Mouse (Mus musculus) midbrain, postnatal 0 days (tissue): ENCODE measurements at regions not wholly inside any gene's neighbourhood (a gene's known extent, or its start where the extent isn't known, plus 50 kb on each side); places are given as distances from the start of the nearest gene placed in this dataset.

Experiments
- ATAC-seq: fragments of 200-750 bp; cut with Nextera tagmentation; 2 replicates; pipeline ENCODE4 v1.8.0; 2017; ENCODE audit warnings: moderate number of reproducible peaks, mild to moderate bottlenecking, moderate TSS enrichment, moderate library complexity; ENCODE audit not compliant: low FRiP score
- DNase-seq: peaks from one replicate; pipeline ENCODE4 v3.0.0-alpha.2; 2015; ENCODE audit warnings: low spot score
- H3K27ac ChIP-seq: fragments of 300-500 bp; sonication (generic); 2 replicates; pipeline ENCODE4 v1.5.1; 2014; ENCODE audit warnings: low read depth, mild to moderate bottlenecking, low read length, mixed read lengths
- H3K27me3 ChIP-seq: fragments of 300-500 bp; sonication (generic); 2 replicates; pipeline ENCODE4 v1.6.1; 2014; ENCODE audit warnings: low read length, control low read depth, mixed read lengths; ENCODE audit not compliant: insufficient read depth
- H3K36me3 ChIP-seq: fragments of 300-500 bp; sonication (generic); 2 replicates; pipeline ENCODE4 v1.6.1; 2014; ENCODE audit warnings: low read length, control low read depth, mixed read lengths; ENCODE audit not compliant: insufficient read depth
- H3K4me1 ChIP-seq: fragments of 300-500 bp; sonication (generic); 2 replicates; pipeline ENCODE4 v1.6.1; 2014; ENCODE audit warnings: mild to moderate bottlenecking, control low read depth, antibody characterized with exemption, low read length, mixed read lengths; ENCODE audit not compliant: insufficient read depth
- H3K4me2 ChIP-seq: fragments of 300-500 bp; sonication (generic); 2 replicates; pipeline ENCODE4 v1.6.1; 2014; ENCODE audit warnings: low read depth, mild to moderate bottlenecking, low read length, mixed read lengths; ENCODE audit not compliant: poor library complexity, severe bottlenecking
- H3K4me3 ChIP-seq: fragments of 300-500 bp; sonication (generic); 2 replicates; pipeline ENCODE4 v1.5.1; 2014; ENCODE audit warnings: low read depth, mild to moderate bottlenecking, low read length, moderate library complexity
- H3K9ac ChIP-seq: fragments of 300-500 bp; sonication (generic); replicated peaks from 2 replicates; pipeline ENCODE4 v1.6.1; 2014; ENCODE audit warnings: mild to moderate bottlenecking, low read length, moderate library complexity, mixed read lengths; ENCODE audit not compliant: poor library complexity, severe bottlenecking
- H3K9me3 ChIP-seq: fragments of 300-500 bp; sonication (generic); 2 replicates; pipeline ENCODE4 v1.6.1; 2016; ENCODE audit warnings: low read length, control low read depth
- CTCF ChIP-seq: IDR thresholded peaks from 2 replicates; pipeline ENCODE4 v1.5.1; 2016; ENCODE audit warnings: antibody characterized with exemption, mild to moderate bottlenecking
- WGBS: fragments of 180-500 bp; shearing (Covaris S2); extraction: QIAGEN DNeasy Blood & Tissue Kit; methylation state at CpG from one replicate; pipeline ENCODE4 v1.1.7; 2014; 5-methylcytosine and 5-hydroxymethylcytosine counted together

- Histone ChIP-seq H3K27ac (no peak overlapping the region), H3K4me1 (peaks cover 3% of the 10 kb centered on the region; the same call in 1 of the 2 replicates), H3K9me3 (no peaks in the 10 kb centered on the region), H3K36me3 (no peaks in the 10 kb centered on the region), H3K9ac (no peak overlapping the region), H3K4me3 (no peak overlapping the region), H3K4me2 (no peak overlapping the region), H3K27me3 (no peaks in the 10 kb centered on the region)
- DNase-seq, result peak; percentile 52
- no peak for TF ChIP-seq CTCF
- ATAC-seq, result no peak
- 26% methylated on average over 9 of the region's 9 CpGs for WGBS
Measured at GRCm38 (mm10) chr4:131340993-131341695, 397.0 kb downstream of the Matn1 start.

- Histone ChIP-seq H3K27me3 (no peaks in the 10 kb centered on the region), H3K4me3 (no peak overlapping the region), H3K36me3 (no peaks in the 10 kb centered on the region), H3K4me2 (no peak overlapping the region), H3K27ac (no peak overlapping the region), H3K9ac (no peak overlapping the region), H3K9me3 (no peaks in the 10 kb centered on the region), H3K4me1 (no peaks in the 10 kb centered on the region)
- no peak for TF ChIP-seq CTCF
- DNase-seq (no peak), ATAC-seq (no peak)
- 66% methylated on average over 3 of the region's 3 CpGs for WGBS
Measured at GRCm38 (mm10) chr4:131346727-131347126, 402.5 kb downstream of the Matn1 start.

GRCm38 (mm10) chr4:131350268-131350667, 406.1 kb downstream of the Matn1 start:
- no peak overlapping the region for H3K9ac ChIP-seq
- ATAC-seq (no peak), DNase-seq (no peak)
- no peak for TF ChIP-seq CTCF
- no peaks in the 10 kb centered on the region for H3K36me3 ChIP-seq
- 54% methylated on average over 7 of the region's 7 CpGs for WGBS
- no peak overlapping the region for H3K4me2 ChIP-seq
- H3K27me3 ChIP-seq, result no peaks in the 10 kb centered on the region
- H3K9me3 ChIP-seq, result no peaks in the 10 kb centered on the region
- no peak overlapping the region for H3K27ac ChIP-seq
- no peaks in the 10 kb centered on the region for H3K4me1 ChIP-seq
- H3K4me3 ChIP-seq, result no peak overlapping the region

- Histone ChIP-seq H3K4me2 (no peak overlapping the region), H3K27me3 (no peaks in the 10 kb centered on the region), H3K9ac (no peak overlapping the region), H3K9me3 (no peaks in the 10 kb centered on the region), H3K36me3 (no peaks in the 10 kb centered on the region), H3K27ac (no peak overlapping the region), H3K4me3 (no peak overlapping the region), H3K4me1 (no peaks in the 10 kb centered on the region)
- WGBS, result 97% methylated on average over 3 of the region's 3 CpGs
- ATAC-seq, result no peak
- TF ChIP-seq CTCF, result no peak
- no peak for DNase-seq
Measured at GRCm38 (mm10) chr4:131354908-131355307, 410.7 kb downstream of the Matn1 start.

GRCm38 (mm10) chr4:131355526-131355991, 411.4 kb downstream of the Matn1 start:
- no peak overlapping the region for H3K4me2 ChIP-seq
- 92% methylated on average over 12 of the region's 12 CpGs for WGBS
- no peaks in the 10 kb centered on the region for H3K4me1 ChIP-seq
- no peak for TF ChIP-seq CTCF
- no peak overlapping the region for H3K27ac ChIP-seq
- no peak for DNase-seq
- no peak for ATAC-seq
- H3K9me3 ChIP-seq, result no peaks in the 10 kb centered on the region
- no peaks in the 10 kb centered on the region for H3K36me3 ChIP-seq
- H3K4me3 ChIP-seq, result no peak overlapping the region
- H3K27me3 ChIP-seq, result no peaks in the 10 kb centered on the region
- H3K9ac ChIP-seq, result no peak overlapping the region

- ATAC-seq, result no peak
- H3K27me3 ChIP-seq, result no peaks in the 10 kb centered on the region
- no peak overlapping the region for H3K4me3 ChIP-seq
- no peak for TF ChIP-seq CTCF
- WGBS, result 82% methylated on average over 12 of the region's 12 CpGs
- H3K27ac ChIP-seq, result no peak overlapping the region
- no peaks in the 10 kb centered on the region for H3K4me1 ChIP-seq
- H3K36me3 ChIP-seq, result no peaks in the 10 kb centered on the region
- H3K9ac ChIP-seq, result no peak overlapping the region
- no peak overlapping the region for H3K4me2 ChIP-seq
- DNase-seq, result peak; percentile 45
- H3K9me3 ChIP-seq, result no peaks in the 10 kb centered on the region
Measured at GRCm38 (mm10) chr4:131356316-131356715, 412.1 kb downstream of the Matn1 start.
